Comparison of ENCODE assay signal across 33 mouse cellular contexts in the genomic region with DNA sequence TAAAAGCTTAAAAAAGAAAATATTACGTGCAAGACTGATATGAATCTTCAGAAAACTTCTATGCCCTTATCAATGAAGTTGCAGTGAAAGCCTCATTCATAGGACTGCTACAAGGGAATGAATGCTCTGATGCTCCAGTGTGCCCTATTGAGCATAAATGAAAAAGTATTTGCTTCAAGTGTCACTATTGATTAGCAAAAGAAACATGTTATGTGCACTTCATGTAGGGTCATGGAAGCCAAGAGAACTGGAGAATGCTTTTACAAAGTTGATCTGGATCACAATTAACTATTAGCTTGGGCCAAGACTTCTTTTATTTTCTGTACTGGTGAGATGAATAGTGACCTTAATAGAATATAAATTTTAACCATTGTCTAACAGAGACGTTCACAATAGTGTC. TPM values are rescaled to one million over a fixed set of nuclear protein-coding genes. Genes with fewer than 3 reads are reported as not detected.
"Had no signal": no experiment of that assay in that cellular context is flagged by ENCODE, and none has a peak within 500 bp of the region (broad histone marks: within the 10 kb centered on the region; RNA-seq: fewer than 3 reads in every experiment).

No protein-coding gene starts in this region.

- H3K4me2 ChIP-seq: limb, embryonic 12.5 days; limb, embryonic 13.5 days; limb, embryonic 15.5 days; liver, embryonic 11.5 days; liver, embryonic 12.5 days; liver, embryonic 13.5 days; liver, embryonic 15.5 days; lung, embryonic 14.5 days; lung, embryonic 15.5 days; midbrain, embryonic 11.5 days; midbrain, embryonic 12.5 days; midbrain, embryonic 13.5 days had no signal

- ATAC-seq: liver, embryonic 12.5 days; liver, postnatal 0 days; lung, postnatal 0 days; midbrain, embryonic 13.5 days; midbrain, embryonic 16.5 days had no signal

- H3K36me3 ChIP-seq: limb, embryonic 10.5 days; limb, embryonic 12.5 days; limb, embryonic 13.5 days; limb, embryonic 15.5 days; liver, embryonic 12.5 days; liver, embryonic 13.5 days; liver, embryonic 15.5 days; lung, embryonic 15.5 days; midbrain, embryonic 10.5 days; midbrain, embryonic 12.5 days; midbrain, embryonic 13.5 days had no signal

- H3K27me3 ChIP-seq: limb, embryonic 12.5 days; limb, embryonic 13.5 days; limb, embryonic 15.5 days; liver, embryonic 12.5 days; liver, embryonic 13.5 days; liver, embryonic 15.5 days; lung, embryonic 15.5 days; megakaryocyte, embryonic 14.5 days; midbrain, embryonic 12.5 days; midbrain, embryonic 13.5 days had no signal

- H3K4me3 ChIP-seq: left cerebral cortex, adult 2 months; limb, embryonic 10.5 days; limb, embryonic 12.5 days; limb, embryonic 13.5 days; limb, embryonic 15.5 days; liver, embryonic 12.5 days; liver, embryonic 13.5 days; liver, embryonic 15.5 days; lung, embryonic 15.5 days; megakaryocyte, embryonic 14.5 days; midbrain, embryonic 10.5 days; midbrain, embryonic 12.5 days; midbrain, embryonic 13.5 days; myocyte had no signal

- H3K4me1 ChIP-seq: limb, embryonic 10.5 days; limb, embryonic 12.5 days; limb, embryonic 13.5 days; limb, embryonic 15.5 days; liver, embryonic 12.5 days; liver, embryonic 13.5 days; liver, embryonic 15.5 days; megakaryocyte, embryonic 14.5 days; midbrain, embryonic 12.5 days; midbrain, embryonic 13.5 days had no signal

- DNase-seq: left cerebral cortex, postnatal 4 days; liver; liver, embryonic 13.5 days; liver, postnatal 0 days; lung, adult 18-20 months; lung, adult 2 months; lung, embryonic 14.5 days; lung, postnatal 10 days; lung, postnatal 14 days; lung, postnatal 36 days; lung, postnatal 4 days; midbrain, embryonic 14.5 days had no signal

- H3K9ac ChIP-seq: limb, embryonic 12.5 days; limb, embryonic 13.5 days; limb, embryonic 15.5 days; liver, embryonic 12.5 days; liver, embryonic 13.5 days; liver, embryonic 14.5 days; liver, embryonic 15.5 days; liver, postnatal 0 days; lung, embryonic 14.5 days; lung, embryonic 15.5 days; midbrain, embryonic 12.5 days; midbrain, embryonic 13.5 days had no signal

- H3K9me3 ChIP-seq: limb, embryonic 10.5 days; limb, embryonic 12.5 days; limb, embryonic 13.5 days; limb, embryonic 15.5 days; liver, embryonic 12.5 days; liver, embryonic 13.5 days; liver, embryonic 15.5 days; lung, embryonic 15.5 days; megakaryocyte, embryonic 14.5 days; midbrain, embryonic 10.5 days; midbrain, embryonic 12.5 days; midbrain, embryonic 13.5 days had no signal

- H3K27ac ChIP-seq: left cerebral cortex, adult 2 months; limb, embryonic 10.5 days; limb, embryonic 12.5 days; limb, embryonic 13.5 days; limb, embryonic 15.5 days; liver, embryonic 12.5 days; liver, embryonic 13.5 days; liver, embryonic 14.5 days; liver, embryonic 15.5 days; lung, embryonic 15.5 days; macrophage; midbrain, embryonic 10.5 days; midbrain, embryonic 12.5 days; midbrain, embryonic 13.5 days had no signal

RNA-seq across cellular contexts. Expression of a gene that starts 47.0 kb away (rescaled TPM):
- total RNA-seq: megakaryocyte, adult 5-6 weeks; monocyte, adult 5-6 weeks had no signal
- polyA plus RNA-seq: macrophage had no signal
